Mouse (Mus musculus): ENCODE data around the gene Orm3. TPM values are rescaled to one million over a fixed set of nuclear protein-coding genes. Genes with fewer than 3 reads are reported as not detected.
"Not testable (repeated sequence)": the region's sequence is repeated elsewhere in the genome, so short reads cannot be mapped to it uniquely, and the experiment has no call there.

Orm3 gene
- total RNA-seq (2021), result not detected
- long read RNA-seq, experiment 1, result 0 reads
- long read RNA-seq, experiment 2, result 0 reads

- TF ChIP-seq CTCF (IDR thresholded peaks at IDR 0.05), result no peak
- intact Hi-C loops (cut with DNase I), result no loop called here
- no peak within 1 kb of the TSS for H3K27ac ChIP-seq
- no peak within 1 kb of the TSS for H3K4me3 ChIP-seq
- no peak for DNase-seq (ENCODE audit: extremely low spot score in 1 of 2, low spot score in 2 of 2)
Observed at GRCm38 (mm10) chr4:63355877-63356665, at the start of gene Orm3. Orm3 (plus strand) TSS chr4:63356162.

DNA sequence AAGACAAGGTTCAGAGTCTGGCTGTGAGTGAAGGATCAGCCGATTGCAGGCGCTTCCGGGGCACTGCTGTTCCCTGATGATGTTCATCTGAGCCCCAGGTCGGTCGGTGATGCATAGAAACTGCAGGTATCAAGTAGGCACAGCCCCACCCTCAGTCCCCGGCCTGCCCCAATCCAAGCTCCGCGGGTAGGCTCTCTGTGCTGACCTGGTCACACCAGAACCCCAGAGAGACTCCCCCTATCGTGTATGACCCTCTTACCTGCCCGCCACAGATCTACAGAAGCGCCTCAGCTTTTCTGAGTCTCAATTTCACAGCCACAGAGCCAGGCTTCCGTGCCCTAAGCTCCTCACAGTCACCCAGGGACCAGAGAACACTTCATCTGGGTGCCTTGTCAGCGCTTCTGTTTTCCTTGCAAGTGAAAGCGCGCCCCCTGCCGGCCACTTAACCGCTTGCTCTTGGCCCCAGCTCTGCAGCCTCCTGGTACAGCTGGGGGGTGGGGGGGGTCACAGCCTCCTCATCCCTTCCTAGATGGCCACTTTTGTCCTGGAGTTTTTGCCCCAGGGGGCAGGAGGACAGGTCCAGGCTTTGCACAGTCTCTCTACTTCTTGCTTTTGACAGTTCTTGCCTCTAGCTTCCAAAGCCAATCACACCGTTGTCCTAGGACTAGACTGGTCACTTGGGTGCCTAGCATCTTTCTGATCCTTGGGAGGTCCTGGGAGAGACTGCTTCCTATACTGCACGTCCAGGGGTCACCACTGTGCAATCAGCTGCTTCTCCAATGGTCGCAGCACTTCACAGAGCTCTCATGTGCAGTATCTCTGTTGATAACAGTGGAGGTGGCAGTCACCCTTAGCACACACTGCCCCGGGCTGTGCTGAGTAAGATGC lies 48.5 kb upstream of the Orm3 start:
- peak; percentile 89 to 93 for DNase-seq (ENCODE audit: extremely low spot score in 1 of 2, low spot score in 2 of 2)
- Histone ChIP-seq H3K27ac (no peak overlapping the region), H3K4me3 (no peak overlapping the region)
- peak; percentile 77 for TF ChIP-seq CTCF (IDR thresholded peaks at IDR 0.05)
- intact Hi-C loops (cut with DNase I), result loop anchor here (1.0 kb wide), 3 partner anchors 92 to 148 kb away; no protein-coding TSS in a partner anchor

- intact Hi-C loops (cut with DNase I), result no loop called here
- no peak overlapping the region for H3K4me3 ChIP-seq
- TF ChIP-seq CTCF (IDR thresholded peaks at IDR 0.05), result no peak
- no peak overlapping the region for H3K27ac ChIP-seq
- no peak for DNase-seq (ENCODE audit: extremely low spot score in 1 of 2, low spot score in 2 of 2)
Observed at GRCm38 (mm10) chr4:63308316-63308715, 47.6 kb upstream of the Orm3 start.

DNA sequence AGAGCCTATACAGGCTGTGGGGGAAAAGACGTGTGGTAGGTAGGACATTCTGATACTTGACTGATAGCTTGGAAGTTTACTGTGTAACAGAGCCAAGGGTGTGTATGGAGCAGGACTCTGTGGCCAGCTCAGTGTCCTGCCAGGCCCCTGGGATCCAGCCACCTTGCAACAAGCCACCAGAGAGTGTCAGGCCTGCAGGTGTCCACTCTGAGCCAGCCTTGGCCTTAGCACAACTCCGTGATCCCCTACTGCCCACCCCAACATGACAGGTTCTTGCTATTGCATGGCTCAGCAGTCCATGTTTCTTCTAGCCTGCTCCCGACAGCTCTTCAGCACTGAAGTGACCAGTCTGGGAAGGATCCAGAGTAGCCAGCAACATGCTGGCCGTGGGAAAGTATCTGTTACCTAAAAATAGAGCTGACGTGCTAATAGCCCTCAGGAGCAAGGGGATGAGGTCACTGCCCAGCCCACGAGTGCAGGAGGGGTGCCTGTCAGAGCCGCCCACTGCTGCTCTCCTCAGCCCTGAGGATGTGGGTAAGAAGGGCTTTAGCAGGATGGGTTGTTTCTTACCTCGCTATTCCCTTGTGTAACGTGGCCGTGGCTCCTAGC lies 45.6 kb upstream of the Orm3 start:
- DNase-seq (ENCODE audit: extremely low spot score in 1 of 2, low spot score in 2 of 2), result no peak
- Histone ChIP-seq H3K27ac (no peak overlapping the region), H3K4me3 (no peak overlapping the region)
- no peak for TF ChIP-seq CTCF (IDR thresholded peaks at IDR 0.05)
- intact Hi-C loops (cut with DNase I), result no loop called here

- TF ChIP-seq CTCF (IDR thresholded peaks at IDR 0.05), result no peak
Observed at GRCm38 (mm10) chr4:63311426-63311825, 44.5 kb upstream of the Orm3 start.

DNA sequence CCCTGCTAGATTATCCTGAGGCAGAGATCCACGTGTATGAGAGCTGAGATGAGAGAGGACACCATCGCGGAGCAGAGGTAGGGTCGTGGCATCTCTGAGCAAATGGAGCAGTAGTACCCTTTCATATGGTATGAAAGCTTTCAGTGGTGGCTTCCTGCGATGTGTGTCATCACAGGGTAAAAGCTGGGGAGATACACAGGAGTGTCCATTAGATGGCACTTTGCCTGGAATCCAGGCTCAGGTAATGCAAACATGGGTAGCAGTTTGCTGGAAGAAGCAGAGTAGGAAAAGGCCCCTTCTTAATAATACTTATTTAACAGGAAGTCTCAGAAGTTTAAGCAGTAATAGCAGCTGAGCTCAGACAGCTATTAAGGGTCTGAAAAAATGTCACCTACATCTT lies 41.9 kb upstream of the Orm3 start:
- no peak for TF ChIP-seq CTCF (IDR thresholded peaks at IDR 0.05)
- no peak for DNase-seq (ENCODE audit: extremely low spot score in 1 of 2, low spot score in 2 of 2)
- no peak overlapping the region for H3K4me3 ChIP-seq
- intact Hi-C loops (cut with DNase I), result no loop called here
- no peak overlapping the region for H3K27ac ChIP-seq

More at GRCm38 (mm10) chr4:63311426-63311825, 44.5 kb upstream of the Orm3 start:
- Histone ChIP-seq H3K27ac (no peak overlapping the region), H3K4me3 (no peak overlapping the region)
- no peak for DNase-seq (ENCODE audit: extremely low spot score in 1 of 2, low spot score in 2 of 2)
- intact Hi-C loops (cut with DNase I), result no loop called here

DNA sequence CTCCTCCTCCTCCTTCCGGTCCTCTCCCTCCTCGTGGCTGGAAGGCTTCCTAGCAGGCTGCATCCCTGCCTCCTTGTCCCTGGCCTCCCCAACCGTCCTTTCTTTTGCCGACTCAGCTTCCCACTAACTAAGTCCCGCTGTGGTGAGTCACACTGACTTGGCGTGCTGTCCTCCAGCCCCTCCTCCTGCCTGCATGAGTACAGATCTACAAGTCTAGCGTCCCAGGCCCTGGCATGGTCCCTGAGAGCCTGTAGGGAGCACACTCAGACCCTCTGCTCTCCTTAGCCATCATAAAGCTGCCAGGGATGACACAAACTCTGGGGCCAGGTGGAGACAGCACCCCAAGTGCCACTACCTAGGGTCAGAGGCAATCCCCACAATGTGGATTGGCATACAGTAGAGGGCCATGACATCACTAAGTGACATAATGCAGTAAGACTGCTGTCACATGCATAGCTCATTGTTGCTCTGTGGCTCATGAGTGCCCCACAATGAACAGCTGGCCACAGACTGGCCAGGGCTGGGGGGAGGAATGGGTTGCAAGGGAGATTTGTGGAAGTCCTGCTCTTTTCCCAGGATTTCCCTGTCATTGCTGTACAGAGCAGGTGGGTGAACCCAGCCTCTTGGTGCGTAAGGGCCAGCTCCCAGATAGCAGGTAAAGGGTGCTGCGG lies 39.8 kb upstream of the Orm3 start:
- peak in 1 of 2 experiments; percentile 29 for DNase-seq (ENCODE audit: extremely low spot score in 1 of 2, low spot score in 2 of 2)
- no peak for TF ChIP-seq CTCF (IDR thresholded peaks at IDR 0.05)
- H3K4me3 ChIP-seq, result no peak overlapping the region
- intact Hi-C loops (cut with DNase I), result no loop called here
- no peak overlapping the region for H3K27ac ChIP-seq

DNA sequence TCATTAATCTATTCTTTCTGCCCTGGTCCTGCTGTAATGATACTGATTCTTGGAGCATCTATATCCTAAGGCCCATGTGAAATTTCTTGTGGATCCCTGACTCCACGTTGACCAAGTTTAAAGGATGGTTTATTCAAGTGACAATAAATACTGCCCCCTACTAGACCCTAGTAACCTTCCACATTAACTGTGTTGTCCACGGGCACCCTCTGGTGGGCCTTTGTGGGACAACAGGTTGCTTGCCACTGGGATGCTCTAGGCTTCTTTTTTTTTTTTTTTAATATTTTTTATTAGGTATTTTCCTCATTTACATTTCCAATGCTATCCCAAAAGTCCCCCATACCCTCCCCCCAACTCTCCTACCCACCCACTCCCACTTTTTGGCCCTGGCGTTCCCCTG lies 36.4 kb upstream of the Orm3 start:
- not testable (repeated sequence) for H3K4me3 ChIP-seq, H3K27ac ChIP-seq
- intact Hi-C loops (cut with DNase I), result loop anchor here (1.0 kb wide), 2 partner anchors 104 to 160 kb away; no protein-coding TSS in a partner anchor
- TF ChIP-seq CTCF (IDR thresholded peaks at IDR 0.05), result peak; percentile 76
- DNase-seq (ENCODE audit: extremely low spot score in 1 of 2, low spot score in 2 of 2), result peak; percentile 50 to 61

GRCm38 (mm10) chr4:63323275-63323815 lies 32.6 kb upstream of the Orm3 start:
- Histone ChIP-seq H3K4me3 (no peak overlapping the region), H3K27ac (no peak overlapping the region)
- intact Hi-C loops (cut with DNase I), result no loop called here
- no peak for TF ChIP-seq CTCF (IDR thresholded peaks at IDR 0.05)
- no peak for DNase-seq (ENCODE audit: extremely low spot score in 1 of 2, low spot score in 2 of 2)

- H3K27ac ChIP-seq, result no peak overlapping the region
- DNase-seq (ENCODE audit: extremely low spot score in 1 of 2, low spot score in 2 of 2), result no peak
- TF ChIP-seq CTCF (IDR thresholded peaks at IDR 0.05), result no peak
- H3K4me3 ChIP-seq, result no peak overlapping the region
- intact Hi-C loops (cut with DNase I), result no loop called here
Observed at GRCm38 (mm10) chr4:63333403-63333802, 22.6 kb upstream of the Orm3 start.

Data from left cerebral cortex, adult 2 months (tissue).